Mouse (Mus musculus) A20 (cell line): ENCODE results near the gene Slc16a6.

ENCODE experiments used
- DNase-seq: peaks from one replicate; pipeline ENCODE4 v3.0.0-alpha.2; 2011; ENCODE audit warnings: low read depth, low spot score

The Slc16a6 gene

GRCm38 (mm10) chr11:109487111-109487510 lies 13.7 kb upstream of the Slc16a6 start:
- DNase-seq: no peak

- no peak for DNase-seq
These were observed 12.1 kb upstream of the Slc16a6 start for GRCm38 (mm10) chr11:109485398-109486045.

- no peak for DNase-seq
These were observed 7.0 kb upstream of the Slc16a6 start for GRCm38 (mm10) chr11:109480440-109480839.

- DNase-seq: peak; percentile 41
These were observed 6.3 kb upstream of the Slc16a6 start for GRCm38 (mm10) chr11:109479575-109480285.

- no peak for DNase-seq
These were observed 4.4 kb upstream of the Slc16a6 start for GRCm38 (mm10) chr11:109477606-109478380.

- no peak for DNase-seq
These were observed 3.3 kb upstream of the Slc16a6 start for GRCm38 (mm10) chr11:109476653-109477052.

GRCm38 (mm10) chr11:109476241-109476640 lies 2.8 kb upstream of the Slc16a6 start:
- peak; percentile 66 for DNase-seq

- no peak for DNase-seq
These were observed 2.3 kb upstream of the Slc16a6 start for GRCm38 (mm10) chr11:109475717-109476116.

- peak; percentile 35 for DNase-seq
These were observed 1.4 kb upstream of the Slc16a6 start for GRCm38 (mm10) chr11:109474836-109475235.

GRCm38 (mm10) chr11:109474086-109474742 lies 816 bp upstream of the Slc16a6 start:
- no peak for DNase-seq

GRCm38 (mm10) chr11:109472821-109473170 lies 602 bp downstream of the Slc16a6 start:
- DNase-seq: no peak

- peak; percentile 71 for DNase-seq
These were observed 1.2 kb downstream of the Slc16a6 start for GRCm38 (mm10) chr11:109472171-109472691.

GRCm38 (mm10) chr11:109470921-109471861 lies 2.2 kb downstream of the Slc16a6 start:
- DNase-seq: peak; percentile 66

- peak; percentile 81 for DNase-seq
These were observed 3.2 kb downstream of the Slc16a6 start for GRCm38 (mm10) chr11:109470170-109470569.

- peak; percentile 59 for DNase-seq
These were observed 5.3 kb downstream of the Slc16a6 start for GRCm38 (mm10) chr11:109468133-109468532.

GRCm38 (mm10) chr11:109466987-109467386 lies 6.4 kb downstream of the Slc16a6 start:
- DNase-seq: no peak

- no peak for DNase-seq
These were observed 8.3 kb downstream of the Slc16a6 start for GRCm38 (mm10) chr11:109465068-109465467.

GRCm38 (mm10) chr11:109460586-109460985 lies 12.8 kb downstream of the Slc16a6 start:
- no peak for DNase-seq

GRCm38 (mm10) chr11:109458165-109458564 lies 15.2 kb downstream of the Slc16a6 start:
- DNase-seq: no peak

GRCm38 (mm10) chr11:109456261-109456660 lies 17.1 kb downstream of the Slc16a6 start:
- DNase-seq: no peak

GRCm38 (mm10) chr11:109451169-109451568 lies 22.2 kb downstream of the Slc16a6 start:
- no peak for DNase-seq
